Mouse (Mus musculus) midbrain, embryonic 11.5 days (tissue): ENCODE data around the gene Tpst2. TPM values are rescaled to one million over a fixed set of nuclear protein-coding genes. Genes with fewer than 3 reads are reported as not detected.

Experiments used
- ATAC-seq: fragments of 200-750 bp; cut with Nextera tagmentation; 2 replicates; pipeline ENCODE4 v1.8.0; 2017; ENCODE audit warnings: moderate TSS enrichment, moderate library complexity; ENCODE audit not compliant: low FRiP score
- DNase-seq: peaks from one replicate; pipeline ENCODE4 v3.0.0; 2015; ENCODE audit warnings: low spot score; ENCODE audit errors: missing footprints
- H3K27ac ChIP-seq: fragments of 300-500 bp; sonication (generic); 2 replicates; pipeline ENCODE4 v1.5.1; 2014; ENCODE audit warnings: low read depth, low read length
- H3K27me3 ChIP-seq: fragments of 300-500 bp; sonication (generic); 2 replicates; pipeline ENCODE4 v1.6.1; 2014; ENCODE audit warnings: mild to moderate bottlenecking, low read length, moderate library complexity, mixed read lengths; ENCODE audit not compliant: control insufficient read depth, insufficient read depth
- H3K36me3 ChIP-seq: fragments of 300-500 bp; sonication (generic); 2 replicates; pipeline ENCODE4 v1.6.1; 2014; ENCODE audit warnings: mild to moderate bottlenecking, low read length, moderate library complexity, mixed read lengths; ENCODE audit not compliant: control insufficient read depth, insufficient read depth
- H3K4me1 ChIP-seq: fragments of 300-500 bp; sonication (generic); 2 replicates; pipeline ENCODE4 v1.6.1; 2014; ENCODE audit warnings: low read length; ENCODE audit not compliant: control insufficient read depth, insufficient read depth
- H3K4me2 ChIP-seq: fragments of 300-500 bp; sonication (generic); 2 replicates; pipeline ENCODE4 v1.6.1; 2014; ENCODE audit warnings: mild to moderate bottlenecking, moderate library complexity
- H3K4me3 ChIP-seq: fragments of 300-500 bp; sonication (generic); 2 replicates; pipeline ENCODE4 v1.5.1; 2014; ENCODE audit warnings: low read depth, low read length
- H3K9ac ChIP-seq: fragments of 300-500 bp; sonication (generic); 2 replicates; pipeline ENCODE4 v1.6.1; 2014; ENCODE audit warnings: low read length
- H3K9me3 ChIP-seq: fragments of 300-500 bp; sonication (generic); 2 replicates; pipeline ENCODE4 v1.6.1; 2016; ENCODE audit warnings: low read length; ENCODE audit not compliant: control insufficient read depth
- WGBS: fragments of 180-500 bp; shearing (Covaris S2); extraction: QIAGEN DNeasy Blood & Tissue Kit; methylation state at CpG from one replicate; pipeline ENCODE4 v1.1.7; 2014; 5-methylcytosine and 5-hydroxymethylcytosine counted together
- polyA plus RNA-seq: library from polyadenylated mRNA; unstranded; fragments of >200 nt; fragmentation: Nextera tagmentation; extraction: Ambion mirVana; gene quantifications from 2 replicates; pipeline ENCODE4 v1.2.1, GENCODE M21; 2014

Gene Tpst2
- polyA plus RNA-seq, 1 experiment from 2014 or later = 33.5 TPM

DNA sequence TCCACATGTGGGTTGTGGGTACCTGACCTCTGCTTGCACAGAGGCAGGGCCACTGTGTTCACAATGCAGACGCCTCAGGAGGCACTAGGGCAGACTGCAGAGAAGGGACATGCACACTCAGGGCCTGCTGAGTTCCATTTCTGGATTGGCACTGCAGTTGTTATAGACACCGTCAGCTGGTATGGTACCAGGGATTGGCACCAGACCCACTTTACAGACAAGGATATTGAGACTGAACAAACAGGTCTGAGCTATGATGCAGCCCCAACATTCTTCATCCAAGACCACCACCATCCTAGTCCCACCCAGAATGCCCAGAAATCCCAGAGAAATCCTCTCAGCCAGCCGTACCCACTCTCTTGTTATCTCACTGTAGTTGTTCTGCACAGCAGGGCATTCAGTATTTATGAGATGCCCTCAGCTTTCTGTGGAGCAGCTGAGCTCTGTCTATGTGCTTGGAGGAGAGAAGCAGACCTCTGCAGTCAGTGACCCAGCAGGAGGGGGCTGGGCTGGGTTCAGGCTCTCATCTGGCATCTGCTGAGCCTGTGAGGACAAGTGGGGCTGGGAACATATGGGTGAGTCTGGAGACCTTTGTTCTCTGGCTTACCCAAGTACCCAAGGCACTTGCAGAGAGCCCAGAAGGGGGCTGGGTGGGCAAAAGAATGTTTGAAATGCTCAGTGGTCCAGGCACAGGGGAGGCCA lies 37.6 kb upstream of the Tpst2 start:
- H3K9ac ChIP-seq = no peak overlapping the region; the same call in 1 of the 2 replicates
- H3K4me3 ChIP-seq = no peak overlapping the region
- no peak for DNase-seq

DNA sequence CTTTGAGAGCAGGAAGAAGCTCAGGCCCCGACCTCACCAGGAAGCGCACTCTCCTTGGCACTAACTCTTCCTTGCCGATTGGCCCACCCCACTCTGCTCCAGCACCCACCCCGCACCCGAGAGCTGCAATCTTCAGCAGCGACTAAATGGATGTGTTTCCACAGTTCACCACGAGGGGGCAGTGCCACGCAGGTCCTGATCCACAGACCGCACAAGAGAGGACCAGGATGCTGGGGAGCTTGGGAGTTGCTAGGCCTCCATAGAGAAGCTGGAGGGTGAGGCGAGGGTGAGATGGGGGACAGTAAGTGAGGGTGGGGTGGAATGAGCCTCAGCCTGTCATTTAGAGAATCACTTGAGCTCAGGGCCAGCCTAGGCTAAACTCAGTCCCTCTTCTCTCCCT lies 35.7 kb upstream of the Tpst2 start:
- Histone ChIP-seq H3K4me3 (no peak overlapping the region), H3K4me2 (no peak overlapping the region), H3K27ac (no peak overlapping the region; the same call in 1 of the 2 replicates), H3K36me3 (no peaks in the 10 kb centered on the region), H3K9ac (no peak overlapping the region), H3K9me3 (no peaks in the 10 kb centered on the region), H3K4me1 (peaks cover 44% of the 10 kb centered on the region), H3K27me3 (no peaks in the 10 kb centered on the region)
- 3% methylated on average over 10 of the region's 10 CpGs for WGBS
- ATAC-seq = peak; percentile 5; the same call in 1 of the 2 replicates
- DNase-seq = peak; percentile 99

More for the DNA sequence above, 37.6 kb upstream of the Tpst2 start:
- Histone ChIP-seq H3K4me2 (no peak overlapping the region), H3K36me3 (no peaks in the 10 kb centered on the region), H3K27ac (peak overlapping the region; percentile 97), H3K9me3 (no peaks in the 10 kb centered on the region), H3K27me3 (no peaks in the 10 kb centered on the region), H3K4me1 (peaks cover 44% of the 10 kb centered on the region)
- 51% methylated on average over 3 of the region's 3 CpGs for WGBS
- peak; percentile 30 for ATAC-seq

DNA sequence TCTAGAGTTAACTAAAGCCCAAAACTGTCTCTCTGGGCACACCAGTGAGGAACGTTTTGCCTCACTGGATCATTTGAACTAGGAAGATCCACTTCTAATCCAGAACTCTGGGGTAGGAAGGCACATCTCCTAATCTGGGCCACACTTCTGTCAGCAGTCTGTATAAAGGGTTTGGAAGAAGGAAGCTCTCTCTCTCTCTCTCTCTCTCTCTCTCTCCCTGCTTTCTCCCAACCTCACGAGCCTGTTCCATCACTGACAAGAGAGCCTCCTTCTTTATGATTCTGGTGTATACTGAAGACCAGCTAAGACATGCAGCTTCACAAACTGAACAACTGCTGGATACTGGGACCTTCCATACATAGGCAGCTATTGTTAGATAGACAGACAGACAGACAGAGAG lies 34.6 kb upstream of the Tpst2 start:
- no peaks in the 10 kb centered on the region for H3K9me3 ChIP-seq
- DNase-seq (no peak), ATAC-seq (no peak)
- no peak overlapping the region for H3K4me3 ChIP-seq
- no peak overlapping the region for H3K27ac ChIP-seq
- no peak overlapping the region for H3K4me2 ChIP-seq
- H3K36me3 ChIP-seq = no peaks in the 10 kb centered on the region
- WGBS = 86% methylated on average over 2 of the region's 2 CpGs
- no peaks in the 10 kb centered on the region for H3K27me3 ChIP-seq
- H3K9ac ChIP-seq = no peak overlapping the region
- peaks cover 33% of the 10 kb centered on the region for H3K4me1 ChIP-seq

DNA sequence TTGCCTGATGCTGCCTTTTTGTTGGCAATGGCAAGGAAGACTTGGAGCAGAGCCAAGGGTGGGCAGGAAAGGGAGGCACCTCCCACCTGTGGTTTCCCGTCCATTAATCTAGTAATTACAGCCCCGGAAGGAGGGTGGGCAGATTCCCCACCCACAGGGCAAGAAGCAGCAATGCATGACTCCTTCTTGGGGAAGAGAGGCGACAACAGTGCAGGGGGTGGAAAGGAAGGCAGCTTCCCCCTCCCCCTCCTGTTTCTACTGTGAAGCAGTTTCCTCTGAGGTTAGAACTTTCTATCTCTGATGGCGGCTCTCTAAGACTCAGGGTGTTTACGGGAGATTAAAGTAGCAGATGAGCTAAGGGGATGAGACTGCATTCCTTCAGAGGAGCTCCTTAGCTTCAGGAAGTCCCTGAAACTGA lies 34.1 kb upstream of the Tpst2 start:
- 79% methylated on average over 5 of the region's 5 CpGs for WGBS
- DNase-seq (no peak), ATAC-seq (no peak)
- H3K9me3 ChIP-seq = no peaks in the 10 kb centered on the region
- no peaks in the 10 kb centered on the region for H3K36me3 ChIP-seq
- H3K9ac ChIP-seq = no peak overlapping the region
- no peak overlapping the region for H3K4me2 ChIP-seq
- H3K27ac ChIP-seq = no peak overlapping the region
- no peaks in the 10 kb centered on the region for H3K27me3 ChIP-seq
- no peak overlapping the region for H3K4me3 ChIP-seq
- H3K4me1 ChIP-seq = peaks cover 29% of the 10 kb centered on the region

- no peak for DNase-seq
- ATAC-seq = no peak
- Histone ChIP-seq H3K9ac (no peak overlapping the region), H3K4me1 (peaks cover 23% of the 10 kb centered on the region), H3K36me3 (no peaks in the 10 kb centered on the region), H3K27ac (no peak overlapping the region), H3K9me3 (no peaks in the 10 kb centered on the region), H3K27me3 (no peaks in the 10 kb centered on the region), H3K4me2 (no peak overlapping the region), H3K4me3 (no peak overlapping the region)
- 47% methylated on average over 5 of the region's 5 CpGs for WGBS
Measured at GRCm38 (mm10) chr5:112243041-112243440, 33.5 kb upstream of the Tpst2 start.

DNA sequence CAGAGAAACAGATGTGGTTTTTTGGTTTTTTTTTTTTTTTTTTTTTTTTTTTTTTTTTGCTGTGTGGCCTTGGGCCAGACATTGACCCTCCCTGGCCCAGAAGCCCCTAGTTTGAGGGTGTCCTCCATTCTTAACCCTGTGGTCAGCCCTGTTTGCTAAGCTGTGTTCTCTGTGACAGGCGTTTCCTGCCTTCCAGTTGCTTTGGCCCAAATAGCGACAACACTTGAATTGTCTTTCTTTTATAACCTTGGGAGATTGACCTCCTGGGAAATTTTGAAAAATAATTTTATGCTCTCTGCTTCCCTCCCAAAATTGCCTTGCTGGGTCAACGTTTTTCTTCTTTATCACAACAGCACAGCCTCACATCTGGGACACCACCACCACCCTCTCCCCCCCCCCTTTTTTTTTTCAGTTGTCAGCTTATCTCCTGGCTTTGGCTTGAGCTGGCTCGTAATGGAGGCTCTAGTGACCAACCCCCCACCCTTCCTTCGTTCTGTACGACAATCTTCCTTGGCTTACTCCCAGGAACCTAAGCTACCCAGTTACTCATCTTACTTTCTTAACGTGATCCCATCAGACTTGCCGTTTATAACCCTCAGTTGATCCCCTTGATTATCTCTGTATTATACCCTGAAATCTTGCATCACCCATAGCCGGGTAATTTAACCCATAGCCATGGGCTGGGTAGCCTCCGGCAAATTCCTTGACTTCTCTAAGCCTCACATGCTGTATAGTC lies 32.8 kb upstream of the Tpst2 start:
- Histone ChIP-seq H3K4me3 (no peak overlapping the region), H3K27ac (no peak overlapping the region), H3K9me3 (no peaks in the 10 kb centered on the region), H3K4me1 (peaks cover 16% of the 10 kb centered on the region), H3K36me3 (no peaks in the 10 kb centered on the region), H3K4me2 (no peak overlapping the region), H3K27me3 (no peaks in the 10 kb centered on the region), H3K9ac (no peak overlapping the region)
- WGBS = 73% methylated on average over 10 of the region's 10 CpGs
- no peak for DNase-seq
- ATAC-seq = no peak

DNA sequence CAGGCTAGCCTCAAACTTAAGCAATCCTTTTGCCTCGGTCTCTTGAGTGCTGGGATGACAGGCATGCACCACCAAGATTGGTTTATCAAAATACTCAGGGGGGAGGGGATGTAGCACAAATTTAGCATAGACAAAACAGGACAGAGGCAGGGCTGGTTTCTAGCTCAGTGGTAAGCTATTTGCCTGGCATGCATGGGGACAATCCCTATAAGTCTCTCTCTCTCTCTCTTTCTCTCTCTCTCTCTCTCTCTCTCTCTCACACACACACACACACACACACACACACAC lies 32.3 kb upstream of the Tpst2 start:
- no peak for DNase-seq
- no peaks in the 10 kb centered on the region for H3K27me3 ChIP-seq
- no peak overlapping the region for H3K4me3 ChIP-seq
- peaks cover 13% of the 10 kb centered on the region for H3K4me1 ChIP-seq
- no peak overlapping the region for H3K4me2 ChIP-seq
- ATAC-seq = no peak
- H3K27ac ChIP-seq = no peak overlapping the region
- no peak overlapping the region for H3K9ac ChIP-seq
- H3K36me3 ChIP-seq = no peaks in the 10 kb centered on the region
- WGBS = 71% methylated on average over 1 of the region's 1 CpGs
- H3K9me3 ChIP-seq = no peaks in the 10 kb centered on the region

DNA sequence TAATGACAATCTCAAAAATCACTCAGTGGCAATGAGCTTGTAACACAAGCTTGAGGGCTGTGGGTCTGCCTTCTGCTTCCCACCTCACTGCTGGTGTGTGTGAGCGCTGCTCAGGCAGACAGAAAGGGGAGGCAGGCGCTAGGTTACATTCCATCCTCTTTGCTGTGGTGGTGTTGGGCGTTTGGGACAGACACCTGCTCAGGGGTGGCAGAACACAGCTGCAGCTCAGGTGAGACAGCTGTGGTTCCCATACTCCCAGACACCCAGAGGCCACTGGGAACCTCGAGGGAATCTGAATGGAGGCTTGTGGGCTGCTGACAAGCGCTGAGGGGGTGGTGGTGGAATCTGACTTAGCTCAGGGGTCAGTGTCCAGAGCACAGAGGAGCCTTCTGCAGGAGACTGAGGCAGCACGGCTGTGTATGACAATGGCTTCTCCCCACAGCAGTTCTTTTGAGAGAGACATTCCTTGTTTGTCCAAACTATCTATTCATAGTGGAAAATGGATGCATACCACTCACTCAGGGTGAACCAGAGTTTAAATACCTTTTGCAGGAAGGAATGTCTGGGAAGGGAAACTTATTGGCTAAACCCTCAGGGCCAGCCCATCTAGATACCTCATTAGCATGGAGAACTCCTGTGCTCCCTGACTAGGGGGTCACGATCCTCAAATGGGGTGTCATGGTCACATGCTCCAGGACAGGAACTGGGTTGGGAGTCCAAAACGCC lies 31.4 kb upstream of the Tpst2 start:
- H3K9ac ChIP-seq = no peak overlapping the region
- WGBS = 55% methylated on average over 8 of the region's 8 CpGs
- ATAC-seq (no peak), DNase-seq (no peak)
- H3K4me1 ChIP-seq = peaks cover 4% of the 10 kb centered on the region
- no peak overlapping the region for H3K4me2 ChIP-seq
- no peaks in the 10 kb centered on the region for H3K9me3 ChIP-seq
- H3K27ac ChIP-seq = no peak overlapping the region
- no peaks in the 10 kb centered on the region for H3K27me3 ChIP-seq
- no peak overlapping the region for H3K4me3 ChIP-seq
- no peaks in the 10 kb centered on the region for H3K36me3 ChIP-seq

- WGBS = 55% methylated on average over 8 of the region's 8 CpGs
- no peaks in the 10 kb centered on the region for H3K4me1 ChIP-seq
- no peaks in the 10 kb centered on the region for H3K36me3 ChIP-seq
- no peak overlapping the region for H3K27ac ChIP-seq
- H3K4me3 ChIP-seq = no peak overlapping the region
- ATAC-seq (no peak), DNase-seq (no peak)
- H3K9me3 ChIP-seq = no peaks in the 10 kb centered on the region
- H3K4me2 ChIP-seq = no peak overlapping the region
- no peaks in the 10 kb centered on the region for H3K27me3 ChIP-seq
- no peak overlapping the region for H3K9ac ChIP-seq
Measured at GRCm38 (mm10) chr5:112247399-112247798, 29.1 kb upstream of the Tpst2 start.
